Mouse (Mus musculus): ENCODE data around the gene Kantr. TPM values are rescaled to one million over a fixed set of nuclear protein-coding genes. Genes with fewer than 3 reads are reported as not detected.

Gene Kantr
- polyA plus RNA-seq, 1 experiment from 2014 or later = 27.0 TPM

GRCm38 (mm10) chrX:152284746-152285145 is 42.5 kb downstream of the Kantr start:
- no peaks in the 10 kb centered on the region for H3K36me3 ChIP-seq
- no peak overlapping the region for H3K4me3 ChIP-seq (replicated peaks)
- no peaks in the 10 kb centered on the region for H3K4me1 ChIP-seq (replicated peaks)
- no peaks in the 10 kb centered on the region for H3K27me3 ChIP-seq
- H3K9me3 ChIP-seq = no peaks in the 10 kb centered on the region
- no peak overlapping the region for H3K27ac ChIP-seq
- ATAC-seq (ENCODE audit: insufficient number of reproducible peaks, insufficient read depth, low FRiP score, low TSS enrichment, low read depth) = no peak
- WGBS = 71% methylated on average over 3 of the region's 3 CpGs
- H3K9ac ChIP-seq (replicated peaks) = no peak overlapping the region
- no peak overlapping the region for H3K4me2 ChIP-seq

- Histone ChIP-seq H3K36me3 (peaks cover 22% of the 10 kb centered on the region), H3K4me1 (replicated peaks) (no peaks in the 10 kb centered on the region), H3K9ac (replicated peaks) (no peak overlapping the region), H3K4me2 (no peak overlapping the region), H3K27ac (no peak overlapping the region), H3K9me3 (no peaks in the 10 kb centered on the region), H3K27me3 (no peaks in the 10 kb centered on the region), H3K4me3 (replicated peaks) (no peak overlapping the region)
- 87% methylated on average over 6 of the region's 6 CpGs for WGBS
- ATAC-seq (ENCODE audit: insufficient number of reproducible peaks, insufficient read depth, low FRiP score, low TSS enrichment, low read depth) = no peak
These were observed 47.9 kb downstream of the Kantr start for GRCm38 (mm10) chrX:152279384-152279783.

GRCm38 (mm10) chrX:152271189-152271588 is 56.1 kb downstream of the Kantr start:
- H3K27me3 ChIP-seq = no peaks in the 10 kb centered on the region
- H3K4me2 ChIP-seq = no peak overlapping the region
- peaks cover 97% of the 10 kb centered on the region for H3K36me3 ChIP-seq
- no peak overlapping the region for H3K9ac ChIP-seq (replicated peaks)
- ATAC-seq (ENCODE audit: insufficient number of reproducible peaks, insufficient read depth, low FRiP score, low TSS enrichment, low read depth) = no peak
- no peak overlapping the region for H3K27ac ChIP-seq
- no peaks in the 10 kb centered on the region for H3K4me1 ChIP-seq (replicated peaks)
- no peak overlapping the region for H3K4me3 ChIP-seq (replicated peaks)
- WGBS = 98% methylated on average over 11 of the region's 11 CpGs
- H3K9me3 ChIP-seq = no peaks in the 10 kb centered on the region

Other genes with a start within 250 kb of the Kantr start
- 1.4 TPM in 2 replicates for gene Iqsec2, start 183.2 kb downstream of the Kantr start, polyA plus RNA-seq (2016; fragmentation: Nextera tagmentation; extraction: Ambion mirVana)
- gene Kdm5c, start 94.5 kb downstream of the Kantr start, polyA plus RNA-seq (2016; fragmentation: Nextera tagmentation; extraction: Ambion mirVana) = 52.8 and 59.0 TPM in 2 replicates
- 41.3 and 41.9 TPM in 2 replicates for gene Tspyl2, start 14.9 kb upstream of the Kantr start, polyA plus RNA-seq (2016; fragmentation: Nextera tagmentation; extraction: Ambion mirVana)
- gene Gpr173, start 41.2 kb upstream of the Kantr start, polyA plus RNA-seq (2016; fragmentation: Nextera tagmentation; extraction: Ambion mirVana) = 4.1 and 5.8 TPM in 2 replicates
- gene Cldn34a, start 235.8 kb upstream of the Kantr start, polyA plus RNA-seq (2016; fragmentation: Nextera tagmentation; extraction: Ambion mirVana) = not detected in 2 replicates